Mouse (Mus musculus) neural tube, embryonic 15.5 days (tissue): ENCODE measurements around the gene Nanos2. TPM values are rescaled to one million over a fixed set of nuclear protein-coding genes. Genes with fewer than 3 reads are reported as not detected.

Source experiments
- ATAC-seq: fragments of 200-750 bp; cut with Nextera tagmentation; 2 replicates; pipeline ENCODE4 v1.8.0; 2017; ENCODE audit warnings: mild to moderate bottlenecking, moderate TSS enrichment, moderate library complexity; ENCODE audit not compliant: low FRiP score
- H3K27ac ChIP-seq: fragments of 300-500 bp; sonication (generic); replicated peaks from 2 replicates; pipeline ENCODE4 v1.5.1; 2015; ENCODE audit warnings: mild to moderate bottlenecking, inconsistent platforms
- H3K27me3 ChIP-seq: fragments of 300-500 bp; sonication (generic); replicated peaks from 2 replicates; pipeline ENCODE4 v1.6.1; 2015; ENCODE audit warnings: inconsistent platforms
- H3K36me3 ChIP-seq: fragments of 300-500 bp; sonication (generic); 2 replicates; pipeline ENCODE4 v1.6.1; 2015; ENCODE audit warnings: inconsistent platforms
- H3K4me1 ChIP-seq: fragments of 300-500 bp; sonication (generic); 2 replicates; pipeline ENCODE4 v1.6.1; 2015; ENCODE audit warnings: inconsistent platforms
- H3K4me2 ChIP-seq: fragments of 300-500 bp; sonication (generic); 2 replicates; pipeline ENCODE4 v1.6.1; 2015; ENCODE audit warnings: inconsistent platforms, mild to moderate bottlenecking, moderate library complexity
- H3K4me3 ChIP-seq: fragments of 300-500 bp; sonication (generic); replicated peaks from 2 replicates; pipeline ENCODE4 v1.5.1; 2015; ENCODE audit warnings: mild to moderate bottlenecking, inconsistent platforms
- H3K9ac ChIP-seq: fragments of 300-500 bp; sonication (generic); replicated peaks from 2 replicates; pipeline ENCODE4 v1.6.1; 2015; ENCODE audit warnings: mild to moderate bottlenecking, inconsistent platforms
- H3K9me3 ChIP-seq: fragments of 300-500 bp; sonication (generic); replicated peaks from 2 replicates; pipeline ENCODE4 v1.6.1; 2016; ENCODE audit warnings: inconsistent platforms
- WGBS: fragments of 180-500 bp; shearing (Covaris S2); methylation state at CpG from one replicate; pipeline ENCODE4 v1.1.7; 2015; ENCODE audit warnings: mixed read lengths; 5-methylcytosine and 5-hydroxymethylcytosine counted together
- polyA plus RNA-seq: library from polyadenylated mRNA; unstranded; fragments of >200 nt; fragmentation: Nextera tagmentation; extraction: Ambion mirVana; gene quantifications from 2 replicates; pipeline ENCODE4 v1.2.1, GENCODE M21; 2015

The Nanos2 gene
- polyA plus RNA-seq, 1 experiment from 2014 or later: 0.84 TPM

DNA sequence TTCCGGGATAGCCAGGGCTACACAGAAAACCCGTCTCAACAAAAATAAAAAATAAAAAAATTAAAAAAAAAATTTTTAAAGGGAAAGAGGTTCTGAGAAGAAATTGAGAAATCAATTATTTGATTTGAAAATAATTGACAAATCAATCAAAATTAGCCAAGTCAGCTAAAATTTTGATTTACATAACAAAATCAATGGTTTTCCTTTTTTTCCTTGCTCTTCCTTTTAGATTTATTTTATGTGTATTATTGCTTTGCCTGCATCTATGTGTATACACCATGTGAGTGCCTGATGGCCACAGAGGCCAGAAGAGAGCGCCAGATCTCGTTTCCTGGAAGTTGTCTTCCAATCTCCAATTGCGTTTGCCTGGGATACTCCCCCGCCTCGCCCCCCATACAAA is 30.7 kb downstream of the Nanos2 start:
- Histone ChIP-seq H3K36me3 (no peaks in the 10 kb centered on the region), H3K9ac (no peak overlapping the region), H3K27me3 (peaks cover 29% of the 10 kb centered on the region), H3K4me1 (no peaks in the 10 kb centered on the region), H3K4me2 (no peak overlapping the region), H3K4me3 (no peak overlapping the region), H3K27ac (no peak overlapping the region), H3K9me3 (no peaks in the 10 kb centered on the region)
- WGBS: 92% methylated on average over 7 of the region's 7 CpGs
- no peak for ATAC-seq

GRCm38 (mm10) chr7:19021048-19021447 is 33.8 kb downstream of the Nanos2 start:
- WGBS: 35% methylated on average over 8 of the region's 8 CpGs
- no peak overlapping the region for H3K4me2 ChIP-seq
- H3K27me3 ChIP-seq: peaks cover 37% of the 10 kb centered on the region
- no peak overlapping the region for H3K9ac ChIP-seq
- H3K4me3 ChIP-seq: no peak overlapping the region
- H3K4me1 ChIP-seq: peaks cover 22% of the 10 kb centered on the region
- H3K27ac ChIP-seq: no peak overlapping the region
- no peaks in the 10 kb centered on the region for H3K36me3 ChIP-seq
- no peak for ATAC-seq
- no peaks in the 10 kb centered on the region for H3K9me3 ChIP-seq

- Histone ChIP-seq H3K9me3 (no peaks in the 10 kb centered on the region), H3K9ac (no peak overlapping the region), H3K4me2 (no peak overlapping the region), H3K27me3 (peaks cover 37% of the 10 kb centered on the region), H3K4me1 (peaks cover 27% of the 10 kb centered on the region), H3K27ac (no peak overlapping the region), H3K4me3 (no peak overlapping the region), H3K36me3 (no peaks in the 10 kb centered on the region)
- 56% methylated on average over 18 of the region's 18 CpGs for WGBS
- ATAC-seq: no peak
Observed at GRCm38 (mm10) chr7:19022189-19022958, 35.2 kb downstream of the Nanos2 start.

DNA sequence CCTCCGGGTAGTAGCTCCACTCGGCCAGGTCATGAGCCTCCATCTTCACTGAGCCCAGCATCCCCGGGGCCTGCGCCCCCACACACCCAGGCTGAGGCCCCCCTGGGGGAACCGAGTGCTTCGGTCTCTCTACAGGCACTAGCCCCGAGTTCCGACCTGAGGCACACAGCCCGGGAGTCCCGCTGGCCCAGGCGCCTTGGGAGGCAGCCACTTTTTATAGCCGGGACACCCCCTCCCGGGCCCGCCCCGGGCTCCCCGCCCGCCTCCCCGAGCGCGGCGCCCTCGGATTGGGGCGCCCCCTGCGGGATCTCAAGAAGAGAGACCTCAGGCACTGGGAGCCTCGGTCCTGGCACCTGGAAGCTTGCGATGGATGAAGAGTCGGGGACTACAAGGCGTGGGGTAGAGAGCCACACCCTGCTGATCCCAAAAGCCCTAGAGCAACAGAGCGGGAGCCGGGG is 36.2 kb downstream of the Nanos2 start, which contains the start of gene Foxa3:
Gene Foxa3 (minus strand): TSS at position 182 of the 458 bp plus-strand sequence.
- H3K27ac ChIP-seq: peak within 1 kb of the TSS; percentile 75
- 6% methylated on average over 28 of the region's 30 CpGs for WGBS
- ATAC-seq: peak; percentile 43
- H3K9me3 ChIP-seq: no peaks in the 10 kb centered on the region
- peak within 1 kb of the TSS; percentile 88 for H3K4me3 ChIP-seq
- H3K4me1 ChIP-seq: peaks cover 27% of the 10 kb centered on the region
- H3K27me3 ChIP-seq: peaks cover 37% of the 10 kb centered on the region
- H3K4me2 ChIP-seq: peak within 1 kb of the TSS; percentile 85
- H3K9ac ChIP-seq: peak within 1 kb of the TSS; percentile 86
- no peaks in the 10 kb centered on the region for H3K36me3 ChIP-seq

DNA sequence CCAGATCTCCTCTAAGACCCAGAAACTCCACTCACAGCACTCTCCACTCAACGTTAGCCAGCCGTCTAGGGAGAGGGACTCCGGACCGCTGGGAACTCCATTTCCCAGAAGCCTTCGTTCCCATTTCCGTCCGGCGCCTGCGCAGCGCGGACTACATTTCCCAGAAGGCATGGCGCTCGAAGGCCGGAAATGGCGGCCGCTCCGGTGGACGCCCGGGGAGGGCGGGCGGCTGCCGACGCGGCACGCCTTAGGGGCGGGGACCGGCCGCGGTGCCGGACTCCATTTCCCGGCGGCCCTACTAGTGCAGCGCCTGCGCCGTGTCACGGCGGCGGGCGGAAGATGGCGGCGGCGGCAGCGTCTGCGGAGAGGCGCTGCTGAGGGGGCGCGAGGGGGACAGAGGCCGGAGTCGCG is 36.9 kb downstream of the Nanos2 start, which contains the start of gene Sympk:
Gene Sympk (plus strand): TSS at position 282 of the 411 bp plus-strand sequence.
- ATAC-seq: peak; percentile 94
- peaks cover 27% of the 10 kb centered on the region for H3K4me1 ChIP-seq
- peaks cover 2% of the 10 kb centered on the region for H3K36me3 ChIP-seq
- H3K4me3 ChIP-seq: peak within 1 kb of the TSS; percentile 88
- under 1% methylated on average over 46 of the region's 50 CpGs for WGBS
- peaks cover 37% of the 10 kb centered on the region for H3K27me3 ChIP-seq
- no peaks in the 10 kb centered on the region for H3K9me3 ChIP-seq
- H3K9ac ChIP-seq: peak within 1 kb of the TSS; percentile 86
- peak within 1 kb of the TSS; percentile 85 for H3K4me2 ChIP-seq
- H3K27ac ChIP-seq: peak within 1 kb of the TSS; percentile 75

DNA sequence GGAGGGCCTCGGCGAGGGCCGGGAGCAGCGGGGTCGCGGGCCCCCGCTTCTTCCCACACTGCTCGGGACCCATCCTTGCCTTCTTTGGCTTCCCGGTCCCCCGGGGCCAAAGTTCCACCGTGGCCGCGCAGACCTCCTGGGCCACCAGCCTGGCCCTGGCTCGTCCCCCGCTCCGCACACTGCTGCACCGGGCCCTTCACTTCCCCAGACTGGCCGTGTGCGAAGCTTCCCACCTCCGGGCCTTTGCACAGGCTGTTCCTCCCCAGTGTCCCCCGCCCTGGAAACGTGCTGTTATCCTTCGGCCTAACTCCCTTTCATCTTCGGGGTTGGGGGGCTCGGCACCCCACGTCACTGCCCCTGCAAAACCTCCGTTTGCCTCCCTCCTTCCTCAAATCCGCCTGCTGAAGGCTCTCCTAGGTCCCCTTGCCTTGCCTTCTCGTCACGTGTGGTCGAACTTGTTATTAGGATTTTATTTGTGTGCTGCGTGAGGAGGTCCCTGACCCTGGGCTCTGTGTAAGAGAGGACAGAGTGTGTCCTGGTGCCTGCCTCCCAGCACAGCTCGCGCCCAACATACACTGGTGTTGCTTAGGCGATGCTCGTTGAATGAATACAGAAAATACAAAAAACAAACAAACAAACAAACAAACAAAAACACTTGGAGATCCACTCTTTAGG is 37.5 kb downstream of the Nanos2 start:
- Histone ChIP-seq H3K9ac (peak overlapping the region; percentile 86), H3K27ac (peak overlapping the region; percentile 75), H3K27me3 (peaks cover 37% of the 10 kb centered on the region), H3K4me1 (peaks cover 27% of the 10 kb centered on the region), H3K4me2 (peak overlapping the region; percentile 85), H3K9me3 (no peaks in the 10 kb centered on the region), H3K36me3 (peaks cover 8% of the 10 kb centered on the region), H3K4me3 (peak overlapping the region; percentile 88)
- WGBS: under 1% methylated on average over 32 of the region's 36 CpGs
- peak; percentile 66 for ATAC-seq

GRCm38 (mm10) chr7:19028067-19028466 is 40.9 kb downstream of the Nanos2 start:
- Histone ChIP-seq H3K27me3 (peaks cover 6% of the 10 kb centered on the region), H3K4me2 (no peak overlapping the region), H3K4me3 (no peak overlapping the region), H3K9me3 (no peaks in the 10 kb centered on the region), H3K36me3 (peaks cover 39% of the 10 kb centered on the region), H3K27ac (no peak overlapping the region), H3K9ac (no peak overlapping the region), H3K4me1 (peaks cover 27% of the 10 kb centered on the region)
- no peak for ATAC-seq

- H3K36me3 ChIP-seq: peaks cover 46% of the 10 kb centered on the region
- H3K27ac ChIP-seq: no peak overlapping the region
- no peaks in the 10 kb centered on the region for H3K27me3 ChIP-seq
- no peaks in the 10 kb centered on the region for H3K9me3 ChIP-seq
- WGBS: 57% methylated on average over 6 of the region's 6 CpGs
- H3K4me3 ChIP-seq: no peak overlapping the region
- ATAC-seq: no peak
- no peak overlapping the region for H3K4me2 ChIP-seq
- no peak overlapping the region for H3K9ac ChIP-seq
- H3K4me1 ChIP-seq: peaks cover 20% of the 10 kb centered on the region
Observed at GRCm38 (mm10) chr7:19029084-19029653, 42.0 kb downstream of the Nanos2 start.

- H3K36me3 ChIP-seq: peaks cover 70% of the 10 kb centered on the region
Observed at GRCm38 (mm10) chr7:19031641-19032040, 44.4 kb downstream of the Nanos2 start.

More at GRCm38 (mm10) chr7:19031641-19032040, 44.4 kb downstream of the Nanos2 start:
- no peaks in the 10 kb centered on the region for H3K27me3 ChIP-seq
- no peak overlapping the region for H3K9ac ChIP-seq
- H3K4me1 ChIP-seq: no peaks in the 10 kb centered on the region
- no peak overlapping the region for H3K4me2 ChIP-seq
- H3K9me3 ChIP-seq: no peaks in the 10 kb centered on the region
- WGBS: 17% methylated on average over 4 of the region's 4 CpGs
- ATAC-seq: no peak
- no peak overlapping the region for H3K27ac ChIP-seq
- no peak overlapping the region for H3K4me3 ChIP-seq
